Mouse (Mus musculus): ENCODE measurements around the gene Efnb2. TPM values are rescaled to one million over a fixed set of nuclear protein-coding genes. Genes with fewer than 3 reads are reported as not detected.

The Efnb2 gene
- polyA plus RNA-seq, 1 experiment from 2014 or later, result 14.7 TPM

DNA sequence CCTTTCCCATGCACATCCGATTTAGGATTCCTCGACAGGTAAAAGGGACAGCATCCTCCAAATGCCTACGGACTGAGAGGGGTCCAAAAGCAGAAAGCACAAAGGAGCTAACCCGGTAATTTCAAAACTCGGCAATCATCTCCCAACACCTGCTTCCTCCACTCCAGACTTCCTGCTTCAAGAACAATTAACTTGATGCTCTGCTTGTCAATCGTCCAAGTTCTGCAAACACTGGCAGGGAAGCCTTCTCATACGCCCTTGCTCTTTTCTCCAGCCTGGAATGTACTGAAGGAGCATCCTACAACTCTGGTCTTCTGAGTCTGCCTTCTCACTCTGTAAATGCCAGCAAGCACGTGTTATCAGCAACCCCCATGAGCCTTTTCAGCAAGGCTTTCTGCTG, 37.6 kb downstream of the Efnb2 start:
- no peak overlapping the region for H3K27ac ChIP-seq (replicated peaks)
- H3K9ac ChIP-seq (replicated peaks), result no peak overlapping the region
- no peak overlapping the region for H3K4me3 ChIP-seq (replicated peaks)
- peaks cover 26% of the 10 kb centered on the region for H3K4me1 ChIP-seq
- no peak for ATAC-seq (ENCODE audit: low FRiP score)
- H3K4me2 ChIP-seq, result no peak overlapping the region
- no peaks in the 10 kb centered on the region for H3K27me3 ChIP-seq (replicated peaks)
- peaks cover 24% of the 10 kb centered on the region for H3K36me3 ChIP-seq
- 68% methylated on average over 8 of the region's 8 CpGs for WGBS
- H3K9me3 ChIP-seq (replicated peaks), result no peaks in the 10 kb centered on the region

DNA sequence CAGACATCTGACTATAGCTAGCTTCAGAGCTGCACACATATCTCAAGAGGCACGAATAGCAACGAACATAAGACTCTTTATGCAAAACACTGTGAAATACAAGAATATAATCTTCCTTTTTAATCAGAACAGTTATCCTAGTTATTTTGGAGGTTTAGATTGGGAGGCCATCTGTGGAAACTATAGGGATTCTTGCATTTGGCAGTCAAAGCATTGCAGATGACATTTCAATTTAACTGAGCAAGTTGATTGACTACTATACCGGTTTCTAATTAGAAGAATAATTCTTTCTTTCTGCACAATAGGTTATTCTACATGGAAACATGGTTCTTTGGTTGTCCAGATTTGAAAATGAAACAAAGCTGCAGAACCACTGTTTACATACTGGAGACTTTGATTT, 38.6 kb downstream of the Efnb2 start:
- Histone ChIP-seq H3K4me2 (no peak overlapping the region), H3K27ac (replicated peaks) (no peak overlapping the region), H3K4me3 (replicated peaks) (no peak overlapping the region), H3K9me3 (replicated peaks) (no peaks in the 10 kb centered on the region), H3K36me3 (peaks cover 24% of the 10 kb centered on the region), H3K9ac (replicated peaks) (no peak overlapping the region), H3K27me3 (replicated peaks) (no peaks in the 10 kb centered on the region), H3K4me1 (peaks cover 21% of the 10 kb centered on the region)
- no peak for ATAC-seq (ENCODE audit: low FRiP score)
- 80% methylated on average over 3 of the region's 3 CpGs for WGBS

DNA sequence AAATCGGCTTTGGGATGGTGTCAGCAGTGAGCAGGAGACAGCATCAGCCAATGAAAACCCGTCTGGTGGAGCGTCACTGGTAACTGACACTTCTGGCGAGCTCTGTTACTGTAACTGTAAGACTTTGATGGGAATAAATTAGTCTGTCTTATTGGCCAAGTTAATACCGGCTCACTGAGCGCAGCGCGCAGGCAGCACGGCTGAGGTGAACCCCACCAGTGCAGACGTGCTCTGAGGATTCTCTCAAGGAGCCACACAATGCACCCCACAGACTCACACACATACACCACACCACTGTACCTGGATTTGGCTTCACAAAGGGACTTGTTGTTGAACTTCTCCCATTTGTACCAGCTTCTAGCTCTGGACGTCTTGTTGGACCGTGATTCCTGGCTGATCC, 39.0 kb downstream of the Efnb2 start:
- no peak overlapping the region for H3K27ac ChIP-seq (replicated peaks)
- 86% methylated on average over 12 of the region's 12 CpGs for WGBS
- no peak overlapping the region for H3K4me3 ChIP-seq (replicated peaks)
- no peak for ATAC-seq (ENCODE audit: low FRiP score)
- H3K27me3 ChIP-seq (replicated peaks), result no peaks in the 10 kb centered on the region
- no peak overlapping the region for H3K4me2 ChIP-seq
- no peak overlapping the region for H3K9ac ChIP-seq (replicated peaks)
- peaks cover 21% of the 10 kb centered on the region for H3K4me1 ChIP-seq
- H3K36me3 ChIP-seq, result peaks cover 24% of the 10 kb centered on the region
- H3K9me3 ChIP-seq (replicated peaks), result no peaks in the 10 kb centered on the region

DNA sequence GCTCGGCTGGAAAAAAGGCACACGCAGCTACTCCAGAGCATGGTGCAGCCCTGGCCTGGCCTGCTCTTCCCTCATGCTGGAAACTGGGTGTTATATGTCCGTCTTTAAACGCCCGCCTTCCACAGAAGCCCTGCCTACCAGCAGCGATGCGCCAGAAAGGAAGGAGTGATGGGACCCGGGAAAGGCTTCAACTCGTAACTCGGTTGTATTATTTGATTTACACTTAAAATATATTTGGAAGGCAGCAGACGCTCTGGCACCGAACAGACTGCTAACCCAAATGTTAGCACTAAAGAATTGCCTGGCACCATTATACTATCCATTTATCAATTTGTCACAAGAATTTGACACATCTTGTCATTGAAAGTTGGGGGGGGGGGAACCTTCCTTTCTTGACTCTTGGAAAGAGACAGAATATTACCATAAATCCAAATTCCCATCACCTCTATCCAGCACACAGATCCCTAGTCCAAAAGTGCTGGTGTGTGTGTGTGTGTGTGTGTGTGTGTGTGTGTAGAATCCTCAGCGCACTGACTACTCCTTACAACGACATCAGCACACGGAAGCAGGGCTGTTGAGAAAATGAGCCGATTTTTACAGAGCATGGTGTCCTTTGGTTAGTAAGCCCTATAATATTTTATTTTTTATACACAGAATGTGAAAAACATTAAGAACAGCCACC, 39.7 kb downstream of the Efnb2 start:
- no peaks in the 10 kb centered on the region for H3K9me3 ChIP-seq (replicated peaks)
- H3K27me3 ChIP-seq (replicated peaks), result no peaks in the 10 kb centered on the region
- H3K36me3 ChIP-seq, result peaks cover 24% of the 10 kb centered on the region
- no peak overlapping the region for H3K27ac ChIP-seq (replicated peaks)
- H3K4me2 ChIP-seq, result no peak overlapping the region
- no peak overlapping the region for H3K9ac ChIP-seq (replicated peaks)
- no peak overlapping the region for H3K4me3 ChIP-seq (replicated peaks)
- no peak for ATAC-seq (ENCODE audit: low FRiP score)
- H3K4me1 ChIP-seq, result peaks cover 21% of the 10 kb centered on the region
- 84% methylated on average over 16 of the region's 16 CpGs for WGBS

GRCm38 (mm10) chr8:8620536-8620935, 40.5 kb downstream of the Efnb2 start:
- Histone ChIP-seq H3K36me3 (peaks cover 24% of the 10 kb centered on the region), H3K27me3 (replicated peaks) (no peaks in the 10 kb centered on the region), H3K4me1 (peaks cover 21% of the 10 kb centered on the region), H3K9ac (replicated peaks) (no peak overlapping the region), H3K4me3 (replicated peaks) (no peak overlapping the region), H3K9me3 (replicated peaks) (no peaks in the 10 kb centered on the region), H3K27ac (replicated peaks) (no peak overlapping the region), H3K4me2 (no peak overlapping the region)
- 91% methylated on average over 21 of the region's 21 CpGs for WGBS
- ATAC-seq (ENCODE audit: low FRiP score), result 0 out of 2 replicates have a peak, but pooled peaks have one; percentile 17

DNA sequence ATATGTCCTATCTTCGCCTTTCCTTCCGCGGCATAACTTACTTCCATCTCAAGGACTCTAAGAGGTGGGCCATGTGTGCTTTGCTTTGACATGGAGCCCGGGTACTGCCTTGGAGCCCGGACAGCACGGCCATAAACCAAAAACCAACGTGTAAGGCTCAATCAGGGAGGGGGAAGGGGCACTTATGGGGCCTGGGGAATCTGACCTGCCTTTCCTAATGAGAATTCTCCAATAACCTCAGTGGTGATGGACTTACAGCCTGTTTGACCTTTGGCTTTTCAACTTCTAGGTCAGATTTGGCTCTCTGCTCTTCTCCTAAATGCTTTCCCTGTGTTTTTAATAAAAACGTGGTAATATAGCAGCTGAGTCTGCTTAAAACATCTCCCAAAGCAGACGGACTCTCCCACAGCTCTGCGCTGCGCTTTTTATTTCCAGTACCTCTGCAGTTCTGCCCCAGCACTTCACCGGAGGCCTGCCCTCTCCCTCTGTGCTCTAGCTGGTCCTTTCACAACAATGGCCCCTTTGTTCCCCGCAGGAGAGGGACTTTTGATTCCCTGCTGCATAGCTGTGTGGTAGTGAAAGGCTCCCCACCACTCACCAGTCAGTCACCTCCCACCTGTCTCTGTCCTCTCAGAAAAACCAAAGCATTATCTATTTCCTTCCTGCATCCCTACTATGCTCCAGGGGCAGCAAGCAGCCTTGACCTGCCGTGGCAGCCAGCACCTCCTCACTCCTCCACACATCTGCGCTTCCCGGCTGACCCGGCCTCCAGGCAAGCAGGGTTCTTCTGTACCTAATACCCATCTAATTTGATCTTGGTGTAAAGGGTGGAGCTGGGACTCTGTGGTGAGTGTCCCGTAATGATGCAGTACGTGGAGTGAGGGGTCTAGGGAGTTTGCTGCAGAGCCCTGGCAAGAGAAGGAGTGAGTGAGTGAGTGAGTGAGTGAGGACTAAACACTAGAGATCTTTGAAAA, 41.5 kb downstream of the Efnb2 start:
- Histone ChIP-seq H3K9ac (replicated peaks) (no peak overlapping the region), H3K4me1 (peaks cover 21% of the 10 kb centered on the region), H3K4me3 (replicated peaks) (no peak overlapping the region), H3K4me2 (no peak overlapping the region), H3K27me3 (replicated peaks) (no peaks in the 10 kb centered on the region), H3K9me3 (replicated peaks) (no peaks in the 10 kb centered on the region), H3K36me3 (peaks cover 24% of the 10 kb centered on the region), H3K27ac (replicated peaks) (no peak overlapping the region)
- no peak for ATAC-seq (ENCODE audit: low FRiP score)
- WGBS, result 25% methylated on average over 19 of the region's 19 CpGs

- H3K4me1 ChIP-seq, result peaks cover 8% of the 10 kb centered on the region
- WGBS, result 81% methylated on average over 1 of the region's 1 CpGs
- no peak overlapping the region for H3K27ac ChIP-seq (replicated peaks)
- no peak overlapping the region for H3K4me2 ChIP-seq
- no peaks in the 10 kb centered on the region for H3K9me3 ChIP-seq (replicated peaks)
- no peak overlapping the region for H3K9ac ChIP-seq (replicated peaks)
- H3K4me3 ChIP-seq (replicated peaks), result no peak overlapping the region
- ATAC-seq (ENCODE audit: low FRiP score), result no peak
- H3K27me3 ChIP-seq (replicated peaks), result no peaks in the 10 kb centered on the region
- H3K36me3 ChIP-seq, result no peaks in the 10 kb centered on the region
These were observed 47.2 kb downstream of the Efnb2 start for GRCm38 (mm10) chr8:8613844-8614243.

DNA sequence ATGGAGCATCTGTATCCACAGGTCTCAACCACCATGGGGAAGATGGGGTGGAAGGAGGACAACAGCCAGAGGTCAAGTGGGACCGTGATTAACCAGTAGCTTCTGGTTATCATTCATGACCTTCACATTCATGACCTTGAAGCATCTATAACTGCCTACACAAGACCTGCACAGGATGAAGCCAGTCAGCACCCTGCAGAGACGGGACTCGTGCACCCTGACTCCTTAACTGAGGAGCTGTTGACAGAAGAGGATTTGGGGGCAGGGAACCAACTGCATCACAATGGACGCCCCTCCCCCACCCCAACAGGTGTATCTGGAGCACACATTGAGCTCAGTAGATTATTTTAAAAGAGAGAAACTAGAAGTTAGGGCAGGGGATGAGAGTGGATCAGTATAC, 49.1 kb downstream of the Efnb2 start:
- Histone ChIP-seq H3K4me2 (no peak overlapping the region), H3K4me1 (peaks cover 8% of the 10 kb centered on the region), H3K9ac (replicated peaks) (no peak overlapping the region), H3K9me3 (replicated peaks) (no peaks in the 10 kb centered on the region), H3K27me3 (replicated peaks) (no peaks in the 10 kb centered on the region), H3K36me3 (no peaks in the 10 kb centered on the region), H3K4me3 (replicated peaks) (no peak overlapping the region), H3K27ac (replicated peaks) (no peak overlapping the region)
- WGBS, result 86% methylated on average over 4 of the region's 4 CpGs
- no peak for ATAC-seq (ENCODE audit: low FRiP score)

GRCm38 (mm10) chr8:8609791-8610190, 51.3 kb downstream of the Efnb2 start:
- H3K9me3 ChIP-seq (replicated peaks), result no peaks in the 10 kb centered on the region
- no peak overlapping the region for H3K9ac ChIP-seq (replicated peaks)
- H3K4me3 ChIP-seq (replicated peaks), result no peak overlapping the region
- no peaks in the 10 kb centered on the region for H3K27me3 ChIP-seq (replicated peaks)
- H3K4me1 ChIP-seq, result peaks cover 8% of the 10 kb centered on the region
- H3K36me3 ChIP-seq, result no peaks in the 10 kb centered on the region
- 24% methylated on average over 7 of the region's 7 CpGs for WGBS
- ATAC-seq (ENCODE audit: low FRiP score), result no peak
- H3K27ac ChIP-seq (replicated peaks), result no peak overlapping the region
- no peak overlapping the region for H3K4me2 ChIP-seq

GRCm38 (mm10) chr8:8609141-8609540, 51.9 kb downstream of the Efnb2 start:
- no peak overlapping the region for H3K4me3 ChIP-seq (replicated peaks)
- H3K9ac ChIP-seq (replicated peaks), result no peak overlapping the region
- H3K36me3 ChIP-seq, result no peaks in the 10 kb centered on the region
- H3K4me1 ChIP-seq, result peaks cover 8% of the 10 kb centered on the region
- no peak overlapping the region for H3K27ac ChIP-seq (replicated peaks)
- 16% methylated on average over 5 of the region's 5 CpGs for WGBS
- H3K27me3 ChIP-seq (replicated peaks), result no peaks in the 10 kb centered on the region
- no peaks in the 10 kb centered on the region for H3K9me3 ChIP-seq (replicated peaks)
- no peak for ATAC-seq (ENCODE audit: low FRiP score)
- no peak overlapping the region for H3K4me2 ChIP-seq

DNA sequence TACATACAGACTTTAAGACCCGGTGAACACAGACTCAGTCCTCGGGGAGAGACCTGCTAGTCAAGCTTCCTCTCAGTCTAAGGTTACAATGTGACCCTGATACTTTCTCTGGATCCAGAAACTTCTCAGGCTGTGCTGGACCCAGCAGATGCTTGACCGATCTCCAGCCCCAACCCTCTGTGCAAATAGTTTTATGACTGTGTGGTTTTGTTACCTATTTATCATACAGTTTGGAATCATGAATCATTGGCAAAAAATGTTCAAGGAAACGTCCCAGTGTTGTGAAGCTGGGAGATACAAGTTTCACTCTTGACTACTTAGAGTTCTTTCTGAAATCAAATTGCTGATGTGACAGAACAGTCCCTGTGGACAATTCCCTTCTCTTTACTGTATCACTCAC, 55.4 kb downstream of the Efnb2 start:
- no peak for ATAC-seq (ENCODE audit: low FRiP score)
- H3K4me1 ChIP-seq, result peaks cover 8% of the 10 kb centered on the region
- H3K36me3 ChIP-seq, result no peaks in the 10 kb centered on the region
- no peaks in the 10 kb centered on the region for H3K27me3 ChIP-seq (replicated peaks)
- H3K9ac ChIP-seq (replicated peaks), result no peak overlapping the region
- no peak overlapping the region for H3K4me3 ChIP-seq (replicated peaks)
- H3K27ac ChIP-seq (replicated peaks), result no peak overlapping the region
- H3K4me2 ChIP-seq, result no peak overlapping the region
- H3K9me3 ChIP-seq (replicated peaks), result no peaks in the 10 kb centered on the region
- 75% methylated on average over 4 of the region's 4 CpGs for WGBS

DNA sequence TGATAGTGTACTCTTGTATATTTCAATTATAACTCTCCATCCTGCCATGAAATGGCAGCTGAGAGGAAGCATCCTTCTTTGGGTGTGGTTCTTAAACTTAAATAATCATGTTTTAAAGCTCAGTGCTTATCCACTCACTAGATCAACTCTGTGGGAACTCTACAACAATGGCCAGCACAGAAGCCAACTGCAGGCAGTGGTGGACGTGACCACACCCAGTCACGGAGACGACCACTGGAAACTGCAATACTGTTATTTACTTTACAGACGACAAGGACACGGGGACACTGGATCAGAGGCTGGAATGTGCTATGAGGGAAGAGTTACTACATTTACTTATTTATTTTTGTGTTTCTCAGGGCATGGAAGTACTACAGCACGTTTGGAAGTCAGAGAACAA, 57.2 kb downstream of the Efnb2 start:
- Histone ChIP-seq H3K36me3 (no peaks in the 10 kb centered on the region), H3K4me1 (no peaks in the 10 kb centered on the region), H3K4me2 (no peak overlapping the region), H3K27ac (replicated peaks) (no peak overlapping the region), H3K27me3 (replicated peaks) (no peaks in the 10 kb centered on the region), H3K9ac (replicated peaks) (no peak overlapping the region), H3K9me3 (replicated peaks) (no peaks in the 10 kb centered on the region), H3K4me3 (replicated peaks) (no peak overlapping the region)
- no peak for ATAC-seq (ENCODE audit: low FRiP score)
- 77% methylated on average over 6 of the region's 6 CpGs for WGBS

Data from neural tube, embryonic 15.5 days (tissue).